Mouse (Mus musculus) lung, postnatal 0 days (tissue): Measurements from ENCODE around the gene Olfr12. TPM values are rescaled to one million over a fixed set of nuclear protein-coding genes. Genes with fewer than 3 reads are reported as not detected.
A peak's percentile ranks its signal among the peaks of the same experiment; 100 is the strongest.

ENCODE experiments used
- ATAC-seq: fragments of 200-750 bp; cut with Nextera tagmentation; 2 replicates; pipeline ENCODE4 v1.8.0; 2017; ENCODE audit warnings: moderate library complexity
- DNase-seq: peaks from one replicate; pipeline ENCODE4 v3.0.0-alpha.2; 2016; ENCODE audit warnings: low spot score
- H3K27ac ChIP-seq: fragments of 300-500 bp; sonication (generic); 2 replicates; pipeline ENCODE4 v1.5.1; 2014; ENCODE audit warnings: antibody characterized with exemption, mild to moderate bottlenecking, low read length, mixed read lengths
- H3K27me3 ChIP-seq: fragments of 300-500 bp; sonication (generic); replicated peaks from 2 replicates; pipeline ENCODE4 v1.6.1; 2014; ENCODE audit warnings: low read length, mixed read lengths; ENCODE audit not compliant: insufficient read depth
- H3K36me3 ChIP-seq: fragments of 300-500 bp; sonication (generic); 2 replicates; pipeline ENCODE4 v1.6.1; 2014; ENCODE audit warnings: low read length, mixed read lengths; ENCODE audit not compliant: insufficient read depth
- H3K4me1 ChIP-seq: fragments of 300-500 bp; sonication (generic); 2 replicates; pipeline ENCODE4 v1.6.1; 2014; ENCODE audit warnings: antibody characterized with exemption, low read depth, low read length, mixed read lengths; ENCODE audit not compliant: insufficient read depth
- H3K4me2 ChIP-seq: fragments of 300-500 bp; sonication (generic); replicated peaks from 2 replicates; pipeline ENCODE4 v1.6.1; 2014; ENCODE audit warnings: low read depth, mild to moderate bottlenecking, low read length, moderate library complexity, mixed read lengths
- H3K4me3 ChIP-seq: fragments of 300-500 bp; sonication (generic); 2 replicates; pipeline ENCODE4 v1.5.1; 2014; ENCODE audit warnings: low read depth, low read length
- H3K9ac ChIP-seq: fragments of 300-500 bp; sonication (generic); replicated peaks from 2 replicates; pipeline ENCODE4 v1.6.1; 2014; ENCODE audit warnings: low read depth, mild to moderate bottlenecking
- H3K9me3 ChIP-seq: fragments of 300-500 bp; sonication (generic); 2 replicates; pipeline ENCODE4 v1.6.1; 2016; ENCODE audit warnings: low read length, mixed read lengths
- CTCF ChIP-seq: IDR thresholded peaks from 2 replicates; pipeline ENCODE4 v1.5.1; 2016; ENCODE audit warnings: antibody characterized with exemption, mild to moderate bottlenecking
- EP300 ChIP-seq: IDR thresholded peaks from 2 replicates; pipeline ENCODE4 v1.6.1; 2016; ENCODE audit warnings: antibody characterized with exemption, mild to moderate bottlenecking, control low read depth
- WGBS: fragments of 180-500 bp; shearing (Covaris S2); extraction: QIAGEN DNeasy Blood & Tissue Kit; methylation state at CpG from one replicate; pipeline ENCODE4 v1.1.7; 2014; 5-methylcytosine and 5-hydroxymethylcytosine counted together
- polyA plus RNA-seq: library from polyadenylated mRNA; unstranded; fragments of >200 nt; fragmentation: Nextera tagmentation; extraction: Ambion mirVana; gene quantifications from 2 replicates; pipeline ENCODE4 v1.2.1, GENCODE M21; 2015

Gene Olfr12
- polyA plus RNA-seq, 1 experiment from 2014 or later, result not detected

- no peak overlapping the region for H3K4me2 ChIP-seq
- ATAC-seq, result no peak
- no peak overlapping the region for H3K4me3 ChIP-seq
- no peak for TF ChIP-seq EP300
- TF ChIP-seq CTCF, result 0 out of 2 replicates have a peak, but pooled peaks have one; percentile 4
- no peak overlapping the region for H3K9ac ChIP-seq
- H3K9me3 ChIP-seq, result no peaks in the 10 kb centered on the region
- H3K4me1 ChIP-seq, result no peaks in the 10 kb centered on the region
- H3K27me3 ChIP-seq, result no peaks in the 10 kb centered on the region
- peaks cover 7% of the 10 kb centered on the region for H3K36me3 ChIP-seq
- DNase-seq, result no peak
- no peak overlapping the region for H3K27ac ChIP-seq
- 65% methylated on average over 6 of the region's 6 CpGs for WGBS
These were observed 15.4 kb downstream of the Olfr12 start for GRCm38 (mm10) chr1:92632948-92633347.

DNA sequence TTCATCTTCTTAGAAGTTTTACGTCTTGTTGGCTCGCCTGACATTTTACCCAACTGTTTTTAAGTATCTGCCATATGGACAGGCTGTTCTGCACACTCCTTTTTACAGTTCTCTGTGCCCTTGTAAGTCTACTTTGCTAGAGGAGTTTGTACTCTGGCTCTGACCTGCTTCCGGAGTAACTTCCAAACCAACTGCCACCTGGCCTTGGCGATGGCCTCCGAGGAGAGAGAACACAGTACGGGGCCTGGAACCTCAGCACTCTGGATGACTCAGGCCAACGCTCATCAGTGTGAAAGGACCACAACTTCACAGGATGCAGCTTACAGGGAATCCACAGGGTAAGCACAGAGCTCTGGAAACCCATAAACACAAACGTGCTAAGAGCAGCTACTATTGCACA, 16.1 kb downstream of the Olfr12 start:
- WGBS, result 81% methylated on average over 8 of the region's 8 CpGs
- Histone ChIP-seq H3K27me3 (no peaks in the 10 kb centered on the region), H3K4me1 (no peaks in the 10 kb centered on the region), H3K27ac (no peak overlapping the region), H3K9me3 (no peaks in the 10 kb centered on the region), H3K4me2 (no peak overlapping the region), H3K36me3 (peaks cover 7% of the 10 kb centered on the region), H3K9ac (no peak overlapping the region), H3K4me3 (no peak overlapping the region)
- ATAC-seq (no peak), DNase-seq (no peak)
- no peak for TF ChIP-seq CTCF
- no peak for TF ChIP-seq EP300

- DNase-seq (no peak), ATAC-seq (no peak)
- 63% methylated on average over 1 of the region's 1 CpGs for WGBS
- peaks cover 7% of the 10 kb centered on the region for H3K36me3 ChIP-seq
- no peaks in the 10 kb centered on the region for H3K27me3 ChIP-seq
- no peak overlapping the region for H3K4me2 ChIP-seq
- no peak overlapping the region for H3K27ac ChIP-seq
- no peaks in the 10 kb centered on the region for H3K4me1 ChIP-seq
- H3K9ac ChIP-seq, result no peak overlapping the region
- no peak overlapping the region for H3K4me3 ChIP-seq
- TF ChIP-seq CTCF (no peak), EP300 (no peak)
- H3K9me3 ChIP-seq, result no peaks in the 10 kb centered on the region
These were observed 17.0 kb downstream of the Olfr12 start for GRCm38 (mm10) chr1:92634569-92634968.

- 69% methylated on average over 4 of the region's 4 CpGs for WGBS
- no peak overlapping the region for H3K4me3 ChIP-seq
- no peak overlapping the region for H3K9ac ChIP-seq
- no peak overlapping the region for H3K27ac ChIP-seq
- no peaks in the 10 kb centered on the region for H3K4me1 ChIP-seq
- ATAC-seq (no peak), DNase-seq (no peak)
- H3K9me3 ChIP-seq, result no peaks in the 10 kb centered on the region
- no peak overlapping the region for H3K4me2 ChIP-seq
- no peaks in the 10 kb centered on the region for H3K27me3 ChIP-seq
- peaks cover 7% of the 10 kb centered on the region for H3K36me3 ChIP-seq
- TF ChIP-seq CTCF (no peak), EP300 (no peak)
These were observed 17.5 kb downstream of the Olfr12 start for GRCm38 (mm10) chr1:92634976-92635599.

DNA sequence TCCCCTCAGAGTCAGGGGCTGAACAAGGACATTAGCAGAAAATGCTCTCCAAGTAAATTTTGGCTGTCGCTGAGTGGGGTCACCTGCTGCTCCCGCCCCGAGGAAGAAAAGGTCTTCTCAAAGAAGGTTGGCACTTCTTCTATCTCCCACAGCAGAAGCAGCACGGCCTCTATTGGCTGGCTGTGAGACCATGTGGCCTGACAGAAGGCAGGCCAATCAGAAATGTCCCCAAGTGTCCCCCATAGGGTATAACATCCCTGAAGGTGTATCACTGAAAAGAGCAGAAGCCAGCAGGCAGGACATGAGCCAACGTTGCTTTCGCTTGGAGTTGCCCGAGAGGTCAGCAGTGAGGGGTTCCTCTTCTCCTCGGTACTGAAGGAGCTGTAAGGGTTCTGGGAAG, 18.4 kb downstream of the Olfr12 start:
- H3K4me3 ChIP-seq, result no peak overlapping the region
- no peak for TF ChIP-seq EP300
- TF ChIP-seq CTCF, result no peak
- no peaks in the 10 kb centered on the region for H3K9me3 ChIP-seq
- H3K27ac ChIP-seq, result no peak overlapping the region
- 80% methylated on average over 8 of the region's 8 CpGs for WGBS
- no peak overlapping the region for H3K9ac ChIP-seq
- H3K36me3 ChIP-seq, result peaks cover 7% of the 10 kb centered on the region
- ATAC-seq, result no peak
- H3K4me1 ChIP-seq, result no peaks in the 10 kb centered on the region; the same call in 1 of the 2 replicates
- no peak for DNase-seq
- no peaks in the 10 kb centered on the region for H3K27me3 ChIP-seq
- H3K4me2 ChIP-seq, result no peak overlapping the region

DNA sequence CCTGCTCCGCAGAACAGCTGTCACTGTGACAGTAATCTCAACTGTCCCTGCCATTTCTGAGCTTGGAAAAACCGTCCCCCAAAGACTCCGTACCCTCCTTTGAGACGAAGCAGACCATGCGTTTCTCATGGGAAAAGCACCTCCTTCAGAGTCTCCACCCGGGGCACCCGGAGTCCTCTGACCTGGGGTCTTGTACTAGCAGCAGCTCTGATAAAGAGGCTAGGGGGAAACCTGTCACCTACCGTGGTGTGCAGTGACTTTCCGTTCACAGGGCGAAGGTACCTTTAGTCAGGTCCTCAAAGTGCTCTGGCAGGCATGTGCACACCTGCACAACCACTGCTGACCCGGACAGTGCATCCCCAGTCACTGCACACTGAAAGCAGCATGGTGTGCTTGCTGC, 19.1 kb downstream of the Olfr12 start:
- no peak for TF ChIP-seq EP300
- TF ChIP-seq CTCF, result no peak
- Histone ChIP-seq H3K9ac (no peak overlapping the region), H3K9me3 (no peaks in the 10 kb centered on the region), H3K27me3 (no peaks in the 10 kb centered on the region), H3K4me3 (no peak overlapping the region), H3K4me1 (no peaks in the 10 kb centered on the region; the same call in 1 of the 2 replicates), H3K36me3 (peaks cover 7% of the 10 kb centered on the region), H3K27ac (no peak overlapping the region), H3K4me2 (no peak overlapping the region)
- ATAC-seq (no peak), DNase-seq (no peak)
- WGBS, result 96% methylated on average over 11 of the region's 11 CpGs
